Mouse (Mus musculus): ENCODE measurements around the gene Apobec3. TPM values are rescaled to one million over a fixed set of nuclear protein-coding genes. Genes with fewer than 3 reads are reported as not detected.
"Not testable (repeated sequence)": the region's sequence is repeated elsewhere in the genome, so short reads cannot be mapped to it uniquely, and the experiment has no call there.

Apobec3 gene
- polyA plus RNA-seq, 1 experiment = 10.8 TPM

DNA sequence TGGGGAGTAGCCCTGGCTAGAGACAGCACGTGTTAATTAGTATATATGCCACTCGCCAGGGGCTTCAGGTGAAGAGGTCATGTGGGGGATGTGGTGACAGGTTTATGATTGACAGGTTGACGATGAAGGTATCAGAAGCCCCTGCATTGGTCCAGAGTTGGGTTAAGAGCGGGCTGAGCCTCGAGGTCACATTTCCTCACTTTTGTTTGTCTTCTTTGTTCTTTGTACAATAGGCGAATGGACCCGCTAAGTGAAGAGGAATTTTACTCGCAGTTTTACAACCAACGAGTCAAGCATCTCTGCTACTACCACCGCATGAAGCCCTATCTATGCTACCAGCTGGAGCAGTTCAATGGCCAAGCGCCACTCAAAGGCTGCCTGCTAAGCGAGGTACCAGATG is 13.8 kb downstream of the Apobec3 start:
- Histone ChIP-seq H3K4me3 (ENCODE audit: control insufficient read depth, low read depth, low read length) (no peak overlapping the region), H3K4me1 (ENCODE audit: control insufficient read depth, insufficient read depth, low read length) (no peaks in the 10 kb centered on the region), H3K27ac (ENCODE audit: control insufficient read depth, insufficient read depth, low read depth, low read length) (no peak overlapping the region), H3K36me3 (ENCODE audit: control insufficient read depth, insufficient read depth, low read length) (no peaks in the 10 kb centered on the region), H3K27me3 (ENCODE audit: control insufficient read depth, insufficient read depth, low read length) (no peaks in the 10 kb centered on the region)
- TF ChIP-seq CTCF (IDR thresholded peaks at IDR 0.05; ENCODE audit: control insufficient read depth, insufficient read depth, insufficient replicate concordance, low read depth, low read length) = no peak
- no peak for TF ChIP-seq POLR2A (IDR thresholded peaks at IDR 0.05; ENCODE audit: control insufficient read depth, low read depth, low read length)

DNA sequence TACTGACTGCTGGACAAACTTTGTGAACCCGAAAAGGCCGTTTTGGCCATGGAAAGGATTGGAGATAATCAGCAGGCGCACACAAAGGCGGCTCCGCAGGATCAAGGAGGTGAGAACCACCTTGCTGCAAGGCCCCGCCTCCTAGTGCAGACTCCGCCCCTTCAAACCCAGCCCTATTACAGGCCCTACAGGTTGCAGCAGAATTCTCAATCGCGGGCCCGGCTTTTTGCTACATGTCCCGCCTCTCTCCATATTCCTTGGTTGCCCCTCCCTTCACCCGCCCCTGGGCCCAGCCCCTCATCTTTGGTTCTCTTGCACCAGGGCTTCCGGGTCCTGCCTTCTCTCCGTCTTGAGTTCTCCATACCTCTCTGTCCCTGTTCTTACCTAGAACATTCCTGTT is 15.4 kb downstream of the Apobec3 start:
- Histone ChIP-seq H3K4me3 (ENCODE audit: control insufficient read depth, low read depth, low read length) (no peak overlapping the region), H3K27ac (ENCODE audit: control insufficient read depth, insufficient read depth, low read depth, low read length) (no peak overlapping the region), H3K27me3 (ENCODE audit: control insufficient read depth, insufficient read depth, low read length) (no peaks in the 10 kb centered on the region), H3K36me3 (ENCODE audit: control insufficient read depth, insufficient read depth, low read length) (no peaks in the 10 kb centered on the region), H3K4me1 (ENCODE audit: control insufficient read depth, insufficient read depth, low read length) (peaks cover 3% of the 10 kb centered on the region)
- TF ChIP-seq POLR2A (IDR thresholded peaks at IDR 0.05; ENCODE audit: control insufficient read depth, low read depth, low read length) (no peak), CTCF (IDR thresholded peaks at IDR 0.05; ENCODE audit: control insufficient read depth, insufficient read depth, insufficient replicate concordance, low read depth, low read length) (no peak)

DNA sequence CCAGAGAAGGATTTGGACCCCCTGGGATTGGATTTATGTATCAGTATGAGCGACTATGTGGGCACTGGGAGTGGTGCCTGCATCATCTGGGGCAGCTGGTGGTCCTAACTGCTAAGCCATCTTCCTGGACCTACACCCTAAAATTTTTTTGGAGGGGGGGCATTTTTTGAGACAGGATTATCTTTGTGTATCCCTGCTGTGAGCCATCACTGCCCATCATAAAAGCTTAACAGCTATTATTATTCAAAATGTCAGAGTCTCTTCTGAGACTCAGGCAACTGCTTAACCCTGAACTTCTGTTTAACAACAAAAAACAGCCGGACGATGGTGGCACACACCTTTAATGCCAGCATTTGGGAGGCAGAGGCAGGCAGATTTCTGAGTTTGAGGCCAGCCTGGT is 17.5 kb downstream of the Apobec3 start:
- not testable (repeated sequence) for H3K27ac ChIP-seq (ENCODE audit: control insufficient read depth, insufficient read depth, low read depth, low read length); H3K4me3 ChIP-seq (ENCODE audit: control insufficient read depth, low read depth, low read length); H3K4me1 ChIP-seq (ENCODE audit: control insufficient read depth, insufficient read depth, low read length); H3K27me3 ChIP-seq (ENCODE audit: control insufficient read depth, insufficient read depth, low read length); H3K36me3 ChIP-seq (ENCODE audit: control insufficient read depth, insufficient read depth, low read length)

DNA sequence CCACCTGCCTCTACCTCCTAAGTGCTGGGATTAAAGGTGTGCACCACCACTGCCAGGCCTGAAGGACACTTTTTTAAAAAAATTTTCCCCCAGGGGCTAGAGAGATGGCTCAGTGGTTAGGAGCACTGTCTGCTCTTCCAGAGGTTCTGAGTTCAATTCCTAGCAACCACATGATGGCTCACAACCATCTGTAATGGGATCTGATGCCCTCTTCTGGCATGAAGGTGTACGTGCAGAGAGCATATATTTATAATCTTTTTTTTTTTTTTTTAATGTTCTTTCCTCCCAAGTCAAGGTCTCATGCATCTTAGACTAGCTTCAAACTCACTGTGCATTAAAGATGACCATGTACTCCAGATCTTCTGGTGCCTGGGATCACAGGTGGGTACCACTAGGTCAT is 19.4 kb downstream of the Apobec3 start:
- H3K4me3 ChIP-seq (ENCODE audit: control insufficient read depth, low read depth, low read length); H3K27me3 ChIP-seq (ENCODE audit: control insufficient read depth, insufficient read depth, low read length); H3K4me1 ChIP-seq (ENCODE audit: control insufficient read depth, insufficient read depth, low read length); H3K27ac ChIP-seq (ENCODE audit: control insufficient read depth, insufficient read depth, low read depth, low read length); H3K36me3 ChIP-seq (ENCODE audit: control insufficient read depth, insufficient read depth, low read length): not testable (repeated sequence)

DNA sequence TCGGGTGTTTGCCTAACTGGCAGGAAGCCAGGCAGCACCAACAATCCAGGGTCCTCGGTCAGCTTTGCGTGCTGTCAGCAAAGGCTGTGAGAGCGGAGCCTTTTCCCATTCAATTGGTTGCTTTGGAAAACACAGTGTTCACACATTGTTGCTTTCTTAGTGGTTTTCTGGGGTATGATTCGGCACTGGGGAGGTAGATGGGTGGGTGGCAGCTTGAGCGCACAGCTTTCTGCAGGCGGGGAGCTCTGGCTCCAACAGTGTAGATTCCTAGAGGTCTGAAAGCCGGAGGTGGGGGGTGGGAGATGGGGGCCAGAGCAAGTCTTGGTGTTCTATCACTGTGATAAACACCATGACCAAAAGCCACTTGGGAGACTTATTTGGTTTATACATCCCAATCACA is 19.9 kb downstream of the Apobec3 start:
- peaks cover 3% of the 10 kb centered on the region for H3K4me1 ChIP-seq (ENCODE audit: control insufficient read depth, insufficient read depth, low read length)
- no peaks in the 10 kb centered on the region for H3K36me3 ChIP-seq (ENCODE audit: control insufficient read depth, insufficient read depth, low read length)
- H3K27me3 ChIP-seq (ENCODE audit: control insufficient read depth, insufficient read depth, low read length) = no peaks in the 10 kb centered on the region
- no peak overlapping the region for H3K27ac ChIP-seq (ENCODE audit: control insufficient read depth, insufficient read depth, low read depth, low read length)
- TF ChIP-seq CTCF (IDR thresholded peaks at IDR 0.05; ENCODE audit: control insufficient read depth, insufficient read depth, insufficient replicate concordance, low read depth, low read length) = no peak
- TF ChIP-seq POLR2A (IDR thresholded peaks at IDR 0.05; ENCODE audit: control insufficient read depth, low read depth, low read length) = no peak
- H3K4me3 ChIP-seq (ENCODE audit: control insufficient read depth, low read depth, low read length) = no peak overlapping the region

DNA sequence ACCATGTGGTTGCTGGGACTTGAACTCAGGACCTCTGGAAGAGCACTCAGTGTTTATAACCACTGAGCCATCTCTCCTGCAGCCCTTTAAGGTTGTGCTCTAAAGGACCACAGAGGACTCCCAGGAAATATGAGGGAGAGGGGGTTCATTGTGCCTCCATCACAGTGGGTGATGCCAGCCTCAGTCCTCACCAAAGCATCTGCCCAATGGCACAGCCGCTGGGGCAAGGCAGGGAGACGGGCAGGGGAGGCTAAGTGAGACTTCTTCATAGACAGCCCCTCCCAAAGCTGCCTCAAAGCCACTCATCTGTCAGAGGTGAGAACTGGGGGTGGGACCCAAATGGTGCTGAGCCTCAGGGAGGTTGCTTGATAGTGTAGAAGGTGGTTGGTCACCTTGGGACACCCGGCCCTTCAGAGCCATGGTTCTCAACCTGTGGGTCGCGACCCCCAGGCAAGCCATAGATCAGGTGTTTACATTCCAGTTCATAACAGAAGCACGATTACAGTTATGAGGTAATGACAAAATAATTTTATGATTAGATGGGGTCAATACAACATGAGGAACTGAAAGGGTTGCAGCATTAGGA is 22.4 kb downstream of the Apobec3 start:
- H3K27me3 ChIP-seq (ENCODE audit: control insufficient read depth, insufficient read depth, low read length) = no peaks in the 10 kb centered on the region
- peaks cover 8% of the 10 kb centered on the region for H3K4me1 ChIP-seq (ENCODE audit: control insufficient read depth, insufficient read depth, low read length)
- H3K36me3 ChIP-seq (ENCODE audit: control insufficient read depth, insufficient read depth, low read length) = no peaks in the 10 kb centered on the region
- no peak overlapping the region for H3K4me3 ChIP-seq (ENCODE audit: control insufficient read depth, low read depth, low read length)
- TF ChIP-seq POLR2A (IDR thresholded peaks at IDR 0.05; ENCODE audit: control insufficient read depth, low read depth, low read length) (no peak), CTCF (IDR thresholded peaks at IDR 0.05; ENCODE audit: control insufficient read depth, insufficient read depth, insufficient replicate concordance, low read depth, low read length) (no peak)
- H3K27ac ChIP-seq (ENCODE audit: control insufficient read depth, insufficient read depth, low read depth, low read length) = no peak overlapping the region

DNA sequence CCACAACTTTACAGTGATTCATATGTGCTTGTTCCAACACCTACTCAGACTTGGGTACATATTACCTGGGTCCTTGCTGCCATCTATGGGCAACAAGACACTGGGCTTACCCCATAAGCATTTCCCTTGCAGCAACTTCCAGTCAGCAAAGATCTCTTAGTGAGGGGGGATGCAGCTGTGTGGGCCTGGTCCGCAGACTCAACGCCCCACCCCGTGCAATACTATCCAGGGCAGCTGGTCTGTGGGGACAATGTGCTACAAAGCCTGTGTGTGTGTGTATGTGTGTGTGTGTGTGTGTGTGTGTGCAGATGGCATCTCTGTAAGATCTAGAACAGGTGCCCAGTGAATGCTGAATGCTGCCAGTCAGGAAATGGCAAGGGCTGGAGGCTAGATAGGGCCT is 22.9 kb downstream of the Apobec3 start:
- H3K27me3 ChIP-seq (ENCODE audit: control insufficient read depth, insufficient read depth, low read length) = no peaks in the 10 kb centered on the region
- no peak overlapping the region for H3K27ac ChIP-seq (ENCODE audit: control insufficient read depth, insufficient read depth, low read depth, low read length)
- no peak overlapping the region for H3K4me3 ChIP-seq (ENCODE audit: control insufficient read depth, low read depth, low read length)
- peaks cover 11% of the 10 kb centered on the region for H3K4me1 ChIP-seq (ENCODE audit: control insufficient read depth, insufficient read depth, low read length)
- TF ChIP-seq POLR2A (IDR thresholded peaks at IDR 0.05; ENCODE audit: control insufficient read depth, low read depth, low read length) (no peak), CTCF (IDR thresholded peaks at IDR 0.05; ENCODE audit: control insufficient read depth, insufficient read depth, insufficient replicate concordance, low read depth, low read length) (no peak)
- H3K36me3 ChIP-seq (ENCODE audit: control insufficient read depth, insufficient read depth, low read length) = no peaks in the 10 kb centered on the region

DNA sequence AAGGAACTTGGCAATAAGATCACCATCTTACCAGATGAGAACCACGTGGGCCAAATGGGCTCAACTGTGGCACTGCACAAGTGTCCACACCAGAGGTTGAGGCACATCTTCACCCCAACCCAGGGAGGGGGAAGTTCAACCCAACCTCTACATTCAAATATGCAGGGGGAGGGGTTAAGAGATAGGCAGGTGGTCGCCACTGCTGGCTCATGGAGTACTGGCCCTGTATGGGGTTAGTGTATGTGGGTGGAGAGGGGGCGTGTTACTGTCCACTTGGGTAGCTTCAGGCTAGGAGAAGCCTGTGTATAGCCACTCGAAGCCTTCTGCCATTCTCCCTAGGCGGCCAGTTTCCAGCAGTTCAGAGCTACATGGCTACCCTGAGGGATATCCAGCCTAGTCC is 24.7 kb downstream of the Apobec3 start:
- Histone ChIP-seq H3K4me3 (ENCODE audit: control insufficient read depth, low read depth, low read length) (no peak overlapping the region), H3K27ac (ENCODE audit: control insufficient read depth, insufficient read depth, low read depth, low read length) (no peak overlapping the region), H3K4me1 (ENCODE audit: control insufficient read depth, insufficient read depth, low read length) (peaks cover 11% of the 10 kb centered on the region), H3K36me3 (ENCODE audit: control insufficient read depth, insufficient read depth, low read length) (no peaks in the 10 kb centered on the region), H3K27me3 (ENCODE audit: control insufficient read depth, insufficient read depth, low read length) (no peaks in the 10 kb centered on the region)
- TF ChIP-seq POLR2A (IDR thresholded peaks at IDR 0.05; ENCODE audit: control insufficient read depth, low read depth, low read length) = no peak
- no peak for TF ChIP-seq CTCF (IDR thresholded peaks at IDR 0.05; ENCODE audit: control insufficient read depth, insufficient read depth, insufficient replicate concordance, low read depth, low read length)
